ENCODE assay signal across 12 mouse cellular contexts in the genomic region with DNA sequence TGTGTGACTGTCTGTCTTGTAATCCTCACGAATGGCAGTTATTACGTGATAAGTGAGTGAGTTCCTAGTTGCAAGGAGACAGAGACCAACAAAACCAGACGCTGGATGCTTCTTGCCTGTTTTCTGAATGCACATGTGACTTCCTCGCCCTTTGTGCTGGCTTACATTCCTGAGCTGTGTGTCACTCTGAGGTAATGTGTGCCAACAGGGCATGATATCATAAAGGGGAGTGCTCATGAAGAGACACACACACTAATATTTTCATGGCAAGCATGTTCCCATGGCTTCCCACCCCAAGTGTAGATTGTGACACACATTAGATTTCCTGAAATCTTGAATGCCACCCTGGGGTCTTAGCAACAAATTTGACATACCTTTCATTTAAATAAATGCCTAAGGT. TPM values are rescaled to one million over a fixed set of nuclear protein-coding genes. Genes with fewer than 3 reads are reported as not detected.
A peak's percentile ranks its signal among the peaks of the same experiment; 100 is the strongest.
DNase-seq lines count a peak whose midpoint lies in the region; ATAC-seq and TF ChIP-seq lines count a peak whose summit lies in the region.
"Had no signal": no experiment of that assay in that cellular context is flagged by ENCODE, and none has a peak within 500 bp of the region (broad histone marks: within the 10 kb centered on the region; RNA-seq: fewer than 3 reads in every experiment).

No protein-coding gene starts in this region.

- H3K4me3 ChIP-seq in intestine, embryonic 16.5 days (ENCODE audit: low read length) = no peak overlapping the region
- H3K4me3 ChIP-seq in intestine, embryonic 15.5 days (replicated peaks) = no peak overlapping the region
- H3K4me3 ChIP-seq in layer of hippocampus, adult 2 months = no peak overlapping the region
- H3K4me3 ChIP-seq: hindbrain, embryonic 10.5 days; midbrain, embryonic 10.5 days; neural tube, embryonic 12.5 days had no signal

- no peak for TF ChIP-seq CTCF in layer of hippocampus, adult 2 months (conservative IDR thresholded peaks at IDR 0.05)

- H3K4me2 ChIP-seq in intestine, embryonic 16.5 days (ENCODE audit: low read depth, low read length) = no peak overlapping the region
- H3K4me2 ChIP-seq in intestine, embryonic 15.5 days (replicated peaks) = no peak overlapping the region
- H3K4me2 ChIP-seq: neural tube, embryonic 12.5 days had no signal

- H3K9me3 ChIP-seq in intestine, embryonic 16.5 days (ENCODE audit: control insufficient read depth, low read length) = no peaks in the 10 kb centered on the region
- no peaks in the 10 kb centered on the region for H3K9me3 ChIP-seq in intestine, embryonic 15.5 days
- H3K9me3 ChIP-seq: hindbrain, embryonic 10.5 days; midbrain, embryonic 10.5 days; neural tube, embryonic 12.5 days had no signal

- no peaks in the 10 kb centered on the region for H3K36me3 ChIP-seq in intestine, embryonic 16.5 days (ENCODE audit: control insufficient read depth, insufficient read depth, low read length)
- no peaks in the 10 kb centered on the region for H3K36me3 ChIP-seq in intestine, embryonic 15.5 days
- H3K36me3 ChIP-seq: hindbrain, embryonic 10.5 days; midbrain, embryonic 10.5 days; neural tube, embryonic 12.5 days had no signal

- 70% methylated on average over 4 of the region's 4 CpGs for WGBS in intestine, embryonic 16.5 days
- WGBS in intestine, embryonic 15.5 days = 66% methylated on average over 4 of the region's 4 CpGs

- peak; percentile 55; the same call in 1 of the 2 replicates for ATAC-seq in intestine, embryonic 16.5 days
- no peak for ATAC-seq in intestine, embryonic 15.5 days
- peak; percentile 38 for ATAC-seq in granulocyte monocyte progenitor cell, adult 5-6 weeks (replicated peaks; ENCODE audit: poor library complexity, severe bottlenecking)

- H3K4me1 ChIP-seq in intestine, embryonic 16.5 days (ENCODE audit: control insufficient read depth, insufficient read depth, low read length) = 0 out of 2 replicates have a peak, but pooled peaks cover 3% of the 10 kb centered on the region
- H3K4me1 ChIP-seq in intestine, embryonic 15.5 days (replicated peaks) = 0 out of 2 replicates have a peak, but pooled peaks cover 3% of the 10 kb centered on the region

- no peak overlapping the region for H3K9ac ChIP-seq in intestine, embryonic 16.5 days (ENCODE audit: low read depth, low read length)
- no peak overlapping the region for H3K9ac ChIP-seq in intestine, embryonic 15.5 days
- H3K9ac ChIP-seq: neural tube, embryonic 12.5 days had no signal

- peak; percentile 31 for DNase-seq in urinary bladder, postnatal 25 days (ENCODE audit: low spot score)
- no peak for DNase-seq in urinary bladder, adult 2 months (ENCODE audit: low spot score)
- DNase-seq in layer of hippocampus, adult 2 months (ENCODE audit: low spot score in 2 of 2) = no peak
- no peak for DNase-seq in natural killer cell, adult 2 months (ENCODE audit: low spot score in 2 of 2)
- DNase-seq in spleen, postnatal 14 days (ENCODE audit: low spot score in 2 of 2) = no peak
- DNase-seq: cerebellum, postnatal 10 days had no signal

- no peaks in the 10 kb centered on the region for H3K27me3 ChIP-seq in intestine, embryonic 16.5 days (replicated peaks; ENCODE audit: control insufficient read depth, insufficient read depth, low read length)
- H3K27me3 ChIP-seq in intestine, embryonic 15.5 days (replicated peaks) = no peaks in the 10 kb centered on the region
- H3K27me3 ChIP-seq: neural tube, embryonic 12.5 days had no signal

- no peak overlapping the region for H3K27ac ChIP-seq in intestine, embryonic 16.5 days (ENCODE audit: low read length)
- H3K27ac ChIP-seq in intestine, embryonic 15.5 days = no peak overlapping the region
- H3K27ac ChIP-seq in layer of hippocampus, adult 2 months = no peak overlapping the region
- H3K27ac ChIP-seq: hindbrain, embryonic 10.5 days; midbrain, embryonic 10.5 days; neural tube, embryonic 12.5 days had no signal

RNA-seq across cellular contexts. Expression of gene Ppp2ca, which starts 20.5 kb away (rescaled TPM):
- 20.2 and 51.9 TPM in 2 replicates for polyA plus RNA-seq in intestine, embryonic 16.5 days (2015; fragmentation: Nextera tagmentation; extraction: Ambion mirVana)
- 64.8 and 69.3 TPM in 2 replicates for polyA plus RNA-seq in intestine, embryonic 15.5 days (2015; fragmentation: Nextera tagmentation; extraction: Ambion mirVana)
- 49.0 and 50.1 TPM in 2 replicates for polyA plus RNA-seq in urinary bladder, adult 2 months (2012; rRNA removed)
- total RNA-seq in granulocyte monocyte progenitor cell, adult 5-6 weeks (2014; fragmentation: Nextera tagmentation) = 61.4 and 63.9 TPM in 2 replicates
- 96.3 and 105 TPM in 2 replicates for total RNA-seq in granulocyte monocyte progenitor cell, adult 5-6 weeks (2017)
- total RNA-seq in layer of hippocampus, adult 2 months (2021) = 100 to 1,000 TPM; 110 to 112 TPM
